Mouse (Mus musculus): ENCODE data around the gene Vmn2r117. TPM values are rescaled to one million over a fixed set of nuclear protein-coding genes. Genes with fewer than 3 reads are reported as not detected.
"Not testable (repeated sequence)": the region's sequence is repeated elsewhere in the genome, so short reads cannot be mapped to it uniquely, and the experiment has no call there.

Gene Vmn2r117
- not detected for total RNA-seq (2021)
- long read RNA-seq, experiment 1 = 0 reads
- long read RNA-seq, experiment 2 = 0 reads

- DNase-seq (ENCODE audit: low spot score in 2 of 2) = not testable (repeated sequence)
These were observed at the start of gene Vmn2r117 for GRCm38 (mm10) chr17:23479599-23479998. TSS of gene Vmn2r117 (minus strand) at chr17:23479699.

GRCm38 (mm10) chr17:23522941-23523732, 43.6 kb upstream of the Vmn2r117 start:
- DNase-seq (ENCODE audit: low spot score in 2 of 2) = not testable (repeated sequence)

DNA sequence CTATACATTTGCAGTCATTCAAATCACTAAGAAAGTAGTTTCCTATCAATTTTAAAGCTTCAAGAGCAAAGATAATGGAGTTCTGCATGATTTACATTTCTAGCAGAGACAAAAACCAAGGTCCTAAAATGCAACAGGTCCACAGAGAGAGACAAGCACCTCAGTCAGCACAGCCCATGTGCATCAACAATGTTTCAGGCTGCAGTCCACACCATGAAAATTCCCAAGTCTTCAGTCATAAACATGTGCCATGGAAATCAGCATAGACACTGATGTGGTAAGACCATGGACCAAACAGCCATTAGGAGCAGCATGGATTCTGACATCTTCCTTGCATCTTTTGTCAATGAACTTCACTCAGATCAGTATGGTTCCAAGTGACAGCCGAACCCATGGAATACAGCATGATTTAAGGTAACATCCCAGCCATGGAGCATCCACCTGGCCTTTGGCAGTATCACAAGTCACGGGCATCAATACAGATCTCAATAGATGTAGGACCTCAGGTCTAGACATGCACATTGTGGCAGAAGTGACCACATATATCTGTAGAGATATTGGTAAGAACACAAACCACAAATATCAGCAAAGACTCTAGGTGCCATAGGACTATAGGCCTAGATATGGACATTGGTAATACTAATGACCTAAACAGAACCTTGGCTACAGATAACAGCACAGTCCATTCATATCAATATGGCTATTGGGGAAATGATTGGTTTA, 39.4 kb upstream of the Vmn2r117 start:
- DNase-seq (ENCODE audit: low spot score in 2 of 2) = no peak

- no peak for DNase-seq (ENCODE audit: low spot score in 2 of 2)
These were observed 46.3 kb downstream of the Vmn2r117 start for GRCm38 (mm10) chr17:23433150-23433679.

Other genes with a start within 250 kb of the Vmn2r117 start
- not detected for gene Vmn2r114, start 167.2 kb downstream of the Vmn2r117 start, total RNA-seq (2021)
- not detected for gene Vmn2r115, start 136.0 kb downstream of the Vmn2r117 start, total RNA-seq (2021)
- gene Vmn2r116, start 95.1 kb downstream of the Vmn2r117 start, total RNA-seq (2021) = not detected
- 10 to 100 TPM; 11.0 to 12.3 TPM for gene Zfp213, start 84.5 kb upstream of the Vmn2r117 start, total RNA-seq (2021)
- gene Zfp13, start 119.8 kb upstream of the Vmn2r117 start, total RNA-seq (2021) = 1 to 10 TPM; 6.2 to 6.3 TPM
- gene Zscan10, start 121.2 kb upstream of the Vmn2r117 start, total RNA-seq (2021) = not detected
- gene Mmp25, start 165.6 kb upstream of the Vmn2r117 start, total RNA-seq (2021) = under 1 TPM; 0.10 TPM
- not detected for gene Bicdl2, start 180.8 kb upstream of the Vmn2r117 start, total RNA-seq (2021)
- gene Hcfc1r1, start 193.9 kb upstream of the Vmn2r117 start, total RNA-seq (2021) = 100 to 1,000 TPM; 153 to 154 TPM
- gene Thoc6, start 194.2 kb upstream of the Vmn2r117 start, total RNA-seq (2021) = 10 to 100 TPM; 23.1 to 23.3 TPM
- 100 to 1,000 TPM; 224 to 359 TPM for gene Tnfrsf12a, start 197.8 kb upstream of the Vmn2r117 start, total RNA-seq (2021)
- not detected for gene Cldn6, start 199.6 kb upstream of the Vmn2r117 start, total RNA-seq (2021)
- gene Cldn9, start 204.3 kb upstream of the Vmn2r117 start, total RNA-seq (2021) = not detected
- gene 1520401A03Rik, start 243.1 kb upstream of the Vmn2r117 start, total RNA-seq (2021) = 1 to 10 TPM; 2.2 to 6.7 TPM
- gene Pkmyt1, start 246.6 kb upstream of the Vmn2r117 start, total RNA-seq (2021) = 1 to 10 TPM; 2.1 to 2.4 TPM

All from adrenal gland, adult 18-20 months (tissue).